Mouse (Mus musculus) c-Kit-positive CD71-positive TER-119-positive erythroid progenitor cells, embryonic 14.5 days (primary cell): ENCODE measurements at regions not wholly inside any gene's neighbourhood (a gene's known extent, or its start where the extent isn't known, plus 50 kb on each side); places are given as distances from the start of the nearest gene placed in this dataset.
A peak's percentile ranks its signal among the peaks of the same experiment; 100 is the strongest.

Source experiments
- DNase-seq: peaks from one replicate; pipeline ENCODE4 v3.0.0-alpha.2; 2013; ENCODE audit warnings: low spot score

- DNase-seq: no peak
Observed at GRCm38 (mm10) chrX:140164859-140165258, 102.2 kb downstream of the Pih1h3b start.

- DNase-seq: no peak
Observed at GRCm38 (mm10) chrX:140165966-140166365, 103.3 kb downstream of the Pih1h3b start.

GRCm38 (mm10) chrX:140179850-140180249, 117.2 kb downstream of the Pih1h3b start:
- DNase-seq: no peak

GRCm38 (mm10) chrX:140183003-140183402, 120.3 kb downstream of the Pih1h3b start:
- DNase-seq: peak; percentile 2

GRCm38 (mm10) chrX:140203676-140204075, 138.4 kb upstream of the Frmpd3 start:
- DNase-seq: no peak

- no peak for DNase-seq
Observed at GRCm38 (mm10) chrX:140208791-140209190, 133.3 kb upstream of the Frmpd3 start.

- no peak for DNase-seq
Observed at GRCm38 (mm10) chrX:140212644-140213361, 129.3 kb upstream of the Frmpd3 start.

GRCm38 (mm10) chrX:140214198-140214849, 127.7 kb upstream of the Frmpd3 start:
- no peak for DNase-seq

GRCm38 (mm10) chrX:140255790-140256189, 86.3 kb upstream of the Frmpd3 start:
- no peak for DNase-seq

- no peak for DNase-seq
Observed at GRCm38 (mm10) chrX:140269742-140270457, 72.2 kb upstream of the Frmpd3 start.

- DNase-seq: no peak
Observed at GRCm38 (mm10) chrX:140277327-140277947, 64.6 kb upstream of the Frmpd3 start.

- DNase-seq: no peak
Observed at GRCm38 (mm10) chrX:140277978-140278729, 63.9 kb upstream of the Frmpd3 start.

GRCm38 (mm10) chrX:140279266-140279665, 62.8 kb upstream of the Frmpd3 start:
- no peak for DNase-seq

- no peak for DNase-seq
Observed at GRCm38 (mm10) chrX:140280016-140280415, 62.0 kb upstream of the Frmpd3 start.
